Mouse (Mus musculus) megakaryocyte, adult 5-6 weeks (primary cell): ENCODE measurements around the gene Gimap7. TPM values are rescaled to one million over a fixed set of nuclear protein-coding genes. Genes with fewer than 3 reads are reported as not detected.
"Not testable (repeated sequence)": the region's sequence is repeated elsewhere in the genome, so short reads cannot be mapped to it uniquely, and the experiment has no call there.

Experiments used
- ATAC-seq: 2 replicates; pipeline ENCODE4 v1.8.0; 2016; ENCODE audit warnings: mild to moderate bottlenecking, inconsistent platforms; ENCODE audit not compliant: poor library complexity, severe bottlenecking
- total RNA-seq, 2 experiments: library from RNA; stranded (forward) in 1 of 2; stranded (reverse) in 1 of 2; fragments of 153-499, 151-499 nt in 1 of 2; fragments of 221-1000, 200-1000 nt in 1 of 2; gene quantifications; 2 replicates each; pipeline versions ENCODE4 v1.2.3 to v1.2.4; 2015 to 2017

Gimap7 gene
- total RNA-seq (2015) (1.5 and 3.5 TPM in 2 replicates), total RNA-seq (2017) (3.9 TPM in 2 replicates)

DNA sequence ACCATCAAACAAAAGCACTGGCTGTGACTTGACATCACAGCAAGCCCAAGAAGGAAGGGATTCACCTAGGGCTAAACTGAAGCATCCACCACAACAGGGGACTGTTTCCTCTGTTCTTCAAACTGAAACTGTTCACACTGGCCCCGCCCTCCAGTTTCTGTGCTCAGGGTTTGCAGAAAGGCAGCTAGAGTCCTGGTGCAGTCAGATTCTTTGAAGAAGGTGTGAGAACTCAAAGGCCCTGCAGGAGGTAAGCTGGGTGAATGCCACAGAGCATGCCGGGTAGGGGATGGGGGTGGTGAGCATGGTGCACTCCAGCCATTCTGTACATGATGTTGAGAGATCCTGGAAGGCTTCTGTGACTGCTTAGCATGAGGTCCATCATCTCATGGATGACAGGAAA, at the start of gene Gimap7, which contains the start of gene Gm28053:
Gimap7 (plus strand) TSS at position 167 of the 400 bp plus-strand sequence.
Gm28053 (plus strand) TSS at position 153 of the 400 bp plus-strand sequence.
- peak; percentile 80 for ATAC-seq

DNA sequence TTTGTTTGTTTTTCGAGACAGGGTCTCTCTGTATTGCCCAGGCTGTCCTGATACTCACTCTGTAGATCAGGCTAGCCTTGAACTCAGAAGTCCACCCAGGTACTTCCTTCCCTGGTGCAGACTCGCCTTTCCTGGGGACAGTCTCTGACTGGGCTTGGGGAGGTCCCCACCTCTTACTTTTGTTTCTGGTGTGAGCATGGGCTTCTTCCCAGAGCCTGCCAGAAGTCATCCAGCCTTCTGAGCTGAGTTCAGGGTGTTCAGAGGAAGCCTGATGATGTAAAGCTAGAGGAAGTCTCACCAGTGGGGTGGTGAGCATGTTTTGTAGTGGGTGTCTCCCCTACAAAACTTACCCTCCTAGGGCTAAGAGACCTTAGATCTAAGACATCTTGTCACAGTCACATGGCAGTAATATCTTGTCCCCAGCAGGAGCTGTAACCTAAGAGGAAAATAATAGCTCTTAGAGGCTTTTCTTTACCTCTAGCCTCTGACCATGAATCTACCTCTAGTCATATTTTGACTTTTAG, 48.9 kb upstream of the Gimap7 start:
- no peak for ATAC-seq

DNA sequence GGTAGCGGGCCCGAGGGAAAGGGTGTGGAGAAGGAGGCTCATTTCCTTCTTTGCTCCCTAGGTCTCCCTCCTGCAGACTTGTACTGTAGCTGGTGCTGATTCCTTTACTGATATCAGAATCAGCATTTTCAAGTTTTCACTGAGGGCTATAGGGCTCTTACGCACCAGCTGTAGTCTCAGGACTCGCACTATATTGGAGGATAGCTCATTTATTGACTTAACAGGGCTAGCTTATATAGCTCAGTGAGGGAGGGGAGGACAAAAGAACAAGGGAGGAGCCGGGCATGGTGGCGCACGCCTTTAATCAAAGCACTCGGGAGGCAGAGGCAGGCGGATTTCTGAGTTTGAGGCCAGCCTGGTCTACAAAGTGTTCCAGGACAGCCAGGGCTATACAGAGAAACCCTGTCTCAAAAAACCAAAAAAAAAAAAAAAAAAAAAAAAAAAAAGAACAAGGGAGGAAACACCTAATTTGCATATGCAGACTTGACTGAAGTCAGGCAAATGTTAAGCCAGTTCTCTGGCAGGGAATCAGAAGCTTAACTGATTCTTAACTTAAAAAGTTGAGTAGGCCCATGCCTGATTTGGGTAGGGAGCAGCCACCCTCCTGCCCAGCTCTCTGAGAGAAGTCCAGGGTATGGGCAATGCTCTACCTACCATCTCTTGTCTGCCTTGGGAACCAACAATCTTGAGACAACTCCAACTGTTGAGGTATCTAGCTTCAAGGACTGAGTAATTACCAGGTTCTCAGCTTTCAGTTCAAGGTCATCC, 43.9 kb upstream of the Gimap7 start:
- no peak for ATAC-seq

DNA sequence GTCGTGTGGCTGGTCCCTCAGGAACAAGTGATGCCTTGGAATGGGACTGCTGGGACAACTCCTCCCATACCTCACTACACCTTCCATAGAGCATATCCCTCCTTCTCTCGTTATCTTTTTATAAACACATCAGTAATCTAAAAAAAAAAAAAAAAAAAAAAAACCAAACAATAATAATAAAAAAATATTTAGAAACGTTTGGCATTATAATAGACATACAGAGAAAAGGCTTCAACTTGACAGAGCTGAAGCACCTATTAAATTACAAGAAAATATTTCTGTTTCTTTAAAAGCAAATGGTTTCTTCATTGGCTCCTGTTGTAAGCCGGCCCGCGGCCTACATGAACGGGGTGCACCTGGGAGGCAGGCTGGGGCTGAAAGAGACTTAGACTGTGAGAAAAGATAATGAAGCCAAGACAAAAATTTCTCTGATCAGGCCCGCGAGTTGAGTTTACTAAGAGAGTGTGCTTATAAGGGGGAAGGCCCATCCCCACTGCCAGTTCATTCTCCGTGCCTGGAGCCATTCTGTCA, 43.0 kb upstream of the Gimap7 start:
- no peak for ATAC-seq

DNA sequence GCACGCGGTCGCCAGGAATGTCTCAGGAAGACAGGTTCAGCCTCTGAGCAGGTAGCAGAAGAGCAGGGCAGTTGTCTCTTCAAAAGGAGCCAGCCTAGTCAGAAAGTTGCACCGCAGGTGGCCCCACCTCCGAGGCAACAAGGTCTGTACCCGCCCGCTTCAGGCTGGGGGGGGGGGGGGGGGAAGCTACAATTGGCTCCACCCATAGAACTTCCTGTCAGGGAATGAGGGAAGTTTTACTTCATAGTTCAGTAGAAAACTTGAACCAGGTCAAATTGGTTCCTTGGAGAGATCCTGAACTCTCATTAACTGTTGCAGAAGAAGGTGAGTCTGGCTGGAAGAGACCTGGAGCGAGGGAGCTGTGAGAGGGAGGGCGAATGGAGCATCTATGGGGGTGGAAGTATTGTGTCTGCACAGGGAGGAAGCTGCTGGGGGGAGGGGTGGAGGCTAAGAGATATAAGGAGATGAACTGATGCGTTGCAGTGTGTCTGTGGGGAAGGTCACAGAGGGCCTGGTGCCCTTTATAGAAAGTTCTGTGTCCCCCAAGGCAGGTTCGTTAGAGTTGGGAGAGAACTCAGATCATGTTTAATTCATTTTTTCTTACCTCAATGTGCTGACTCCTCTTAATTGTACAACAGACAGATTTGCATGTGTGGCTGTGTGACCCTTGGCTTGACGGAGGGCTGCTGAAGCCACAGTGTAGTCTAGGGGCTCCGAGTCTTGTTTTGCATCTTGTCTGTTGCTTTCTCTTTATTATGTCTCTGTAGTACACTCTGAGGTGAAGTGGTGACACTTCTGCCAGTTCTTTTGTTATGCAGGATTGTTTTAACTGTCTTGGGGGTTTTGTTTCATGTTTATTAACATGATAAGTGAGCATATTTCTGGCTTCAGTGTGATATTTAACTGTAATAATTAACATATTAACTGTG, 42.2 kb upstream of the Gimap7 start, which contains the start of gene Gimap9:
Gimap9 (plus strand) TSS at position 199 of the 929 bp plus-strand sequence.
- ATAC-seq, result peak; percentile 80

DNA sequence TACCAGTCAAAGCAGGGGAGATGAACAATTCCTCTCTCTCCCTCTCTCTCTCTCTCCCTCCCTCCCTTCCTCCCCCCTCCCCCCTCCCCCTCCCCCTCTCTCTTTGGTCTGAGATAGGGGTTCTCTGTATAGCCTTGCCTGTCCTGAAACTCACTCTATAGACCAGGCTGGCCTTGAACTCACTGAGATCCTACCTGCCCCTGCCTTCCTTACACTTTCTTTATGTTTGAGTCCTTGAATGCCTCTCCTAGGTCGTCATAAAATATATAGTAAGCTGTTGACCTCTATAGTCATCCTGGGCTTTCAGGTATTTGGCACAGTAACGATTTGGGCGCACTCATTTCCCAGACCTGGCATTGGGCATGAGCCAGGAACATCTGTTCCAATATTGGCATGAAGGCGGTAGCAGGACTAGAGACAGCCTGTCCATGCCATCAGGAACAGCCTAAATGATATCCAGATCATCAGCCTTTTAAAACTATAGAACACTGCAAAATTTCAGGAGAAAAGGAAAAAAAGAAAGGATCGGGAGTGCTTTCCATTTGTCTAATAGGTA, 41.5 kb upstream of the Gimap7 start:
- no peak for ATAC-seq

DNA sequence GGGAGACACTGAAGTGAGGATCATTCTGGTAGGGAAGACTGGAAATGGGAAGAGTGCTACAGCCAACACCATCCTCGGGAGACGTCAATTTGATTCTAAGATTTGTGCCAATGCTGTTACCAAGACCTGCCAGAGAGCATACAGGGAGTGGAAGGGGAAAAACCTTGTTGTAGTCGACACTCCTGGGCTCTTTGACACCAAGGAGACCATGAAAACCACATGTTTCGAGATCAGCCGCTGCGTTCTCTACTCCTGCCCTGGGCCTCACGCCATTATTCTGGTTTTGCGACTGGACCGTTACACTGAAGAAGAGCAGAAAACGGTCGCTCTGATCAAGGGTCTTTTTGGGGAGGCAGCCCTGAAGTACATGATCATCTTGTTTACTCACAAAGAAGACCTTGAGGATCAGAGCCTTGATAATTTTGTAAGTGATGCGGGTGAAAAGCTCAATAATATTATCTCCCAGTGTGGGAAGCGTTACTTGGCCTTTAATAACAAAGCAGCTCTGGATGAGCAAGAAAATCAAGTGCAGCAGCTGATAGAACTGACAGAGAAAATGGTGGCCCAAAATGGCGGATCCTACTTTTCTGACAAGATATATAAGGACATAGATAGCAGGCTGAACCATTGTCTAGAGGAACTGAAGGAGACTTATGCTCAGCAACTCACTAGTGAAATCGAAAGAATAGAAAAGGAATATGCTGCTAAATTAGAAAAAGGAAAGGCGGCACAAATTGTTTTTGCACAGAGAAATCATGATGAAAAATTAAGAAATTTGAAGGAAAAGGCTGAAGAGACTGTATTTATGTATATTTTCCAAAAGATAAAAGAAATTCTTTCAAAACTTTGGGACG, 40.7 kb upstream of the Gimap7 start:
- ATAC-seq, result no peak

DNA sequence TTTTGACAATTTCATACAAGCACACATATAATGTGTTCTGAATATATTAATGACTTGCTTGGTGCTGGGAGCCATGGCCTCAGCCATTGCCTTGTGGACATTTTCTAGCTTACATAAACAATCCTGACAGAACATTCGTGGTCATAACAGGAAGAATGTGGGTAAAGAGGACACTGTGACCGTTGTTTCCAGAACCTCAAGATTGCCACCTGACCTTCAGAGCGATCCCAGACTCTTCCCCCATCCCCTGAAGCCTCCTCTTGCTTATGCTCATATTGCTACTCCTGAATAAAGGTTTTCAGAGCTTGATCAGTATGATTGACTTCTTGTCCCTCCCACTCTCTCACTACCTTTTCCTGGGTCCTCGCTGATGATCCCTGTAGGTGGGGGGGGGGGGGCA, 40.0 kb upstream of the Gimap7 start:
- ATAC-seq, result no peak

DNA sequence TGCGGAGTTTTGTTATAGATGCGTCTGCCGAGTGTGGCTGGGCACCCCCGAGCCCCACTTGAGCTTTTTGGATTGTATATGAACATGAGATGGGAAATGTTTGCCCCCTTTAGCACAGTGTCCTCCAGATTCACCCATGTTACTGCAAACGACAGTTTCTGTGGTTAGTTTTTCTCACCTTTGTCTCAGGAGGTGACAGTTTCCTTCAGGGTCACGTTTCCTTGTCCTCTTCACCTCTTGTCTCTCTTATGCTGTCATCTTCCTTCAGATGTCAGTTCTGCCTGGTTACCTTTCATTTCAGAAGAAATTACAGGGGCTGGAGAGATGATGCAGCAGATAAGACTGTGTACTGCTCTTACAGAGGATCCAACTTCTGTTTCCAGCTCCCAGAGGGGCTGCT, 38.7 kb upstream of the Gimap7 start:
- no peak; the same call in 1 of the 2 replicates for ATAC-seq

DNA sequence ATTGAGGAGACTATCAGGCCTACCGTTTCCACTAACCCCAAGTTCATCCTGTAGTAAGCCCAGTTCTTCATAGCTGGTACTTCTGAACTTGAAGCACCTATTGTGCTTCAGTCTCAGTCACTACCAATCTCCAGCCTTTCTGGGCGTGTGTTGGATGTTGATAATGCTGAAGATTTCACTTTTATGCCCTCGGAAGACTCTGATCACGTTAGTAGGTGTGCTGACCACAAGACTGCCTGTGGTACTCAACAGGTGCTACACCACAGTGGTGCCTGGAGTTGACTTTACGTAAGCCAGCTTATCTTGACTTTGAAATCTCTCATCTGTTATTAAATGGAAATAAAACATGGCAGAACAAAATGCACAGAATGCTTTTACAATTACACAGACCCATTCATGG, 38.0 kb upstream of the Gimap7 start:
- ATAC-seq, result peak; percentile 17; the same call in 1 of the 2 replicates

DNA sequence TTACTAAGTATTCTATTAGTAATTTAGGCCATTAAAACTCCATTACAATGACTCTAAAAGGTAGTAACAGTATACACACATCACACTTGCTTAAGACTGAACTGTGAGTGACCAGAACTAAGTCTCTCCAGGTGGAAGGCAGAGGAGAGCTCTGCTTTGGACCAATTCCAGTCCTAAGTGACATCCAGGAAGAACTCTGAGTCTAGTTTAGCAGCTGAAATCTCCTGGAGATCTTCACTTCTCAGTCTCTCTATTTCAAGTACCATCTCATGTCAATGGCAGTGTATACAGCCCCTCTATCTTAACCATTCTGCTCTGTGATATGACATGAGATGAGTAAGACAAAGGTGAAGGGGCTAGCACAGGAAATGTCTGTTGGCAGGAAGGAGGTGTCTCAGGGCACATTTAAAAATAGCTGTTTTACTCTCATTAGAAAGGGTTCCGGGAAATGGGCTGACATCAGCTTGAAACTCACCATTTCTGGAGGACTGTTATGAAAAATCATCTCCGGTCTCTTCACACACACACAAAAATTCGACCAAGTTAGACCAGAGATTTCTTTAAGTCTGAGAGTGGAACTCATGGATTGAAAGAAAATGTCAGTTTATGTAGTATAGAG, 36.8 kb upstream of the Gimap7 start:
- ATAC-seq, result no peak

DNA sequence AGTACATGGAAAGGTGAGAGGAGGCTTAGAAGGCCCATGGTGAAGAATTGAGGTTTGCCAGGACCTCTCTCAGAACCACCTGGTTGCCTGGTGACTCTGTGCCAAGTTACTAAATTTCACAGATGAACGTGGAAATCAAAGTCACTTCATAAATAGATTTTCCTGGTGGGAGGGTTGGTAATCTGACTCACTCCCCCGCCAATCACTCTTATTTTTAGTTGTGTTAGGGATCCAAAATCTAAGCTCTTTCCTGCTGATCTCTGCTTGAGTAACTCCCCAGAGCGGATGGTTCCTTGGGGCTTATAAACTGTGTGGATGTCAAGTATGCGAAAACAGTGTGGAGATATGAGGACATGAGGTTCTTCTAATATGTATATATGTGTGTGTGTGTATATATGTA, 36.1 kb upstream of the Gimap7 start:
- no peak for ATAC-seq

DNA sequence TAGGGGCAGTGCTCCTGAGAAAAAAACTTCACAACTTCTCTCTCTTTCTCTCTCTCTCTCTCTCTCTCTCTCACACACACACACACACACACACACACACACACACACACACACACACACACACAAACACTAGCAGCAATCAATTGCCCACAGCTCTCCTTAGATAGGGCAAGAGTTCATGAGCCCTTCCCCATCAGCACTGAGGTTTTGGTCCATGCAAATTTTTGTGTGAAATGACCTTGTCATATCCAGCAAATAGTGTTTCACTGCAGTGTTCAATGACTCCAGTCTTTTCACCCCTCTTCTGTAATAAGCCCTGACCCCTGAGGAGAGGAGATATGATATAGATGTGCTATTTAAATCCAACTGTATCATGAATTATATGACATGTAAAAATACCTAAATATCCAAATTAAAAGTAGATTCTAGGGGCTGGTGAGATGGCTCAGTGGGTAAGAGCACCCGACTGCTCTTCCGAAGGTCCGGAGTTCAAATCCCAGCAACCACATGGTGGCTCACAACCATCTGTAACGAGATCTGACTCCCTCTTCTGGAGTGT, 35.1 kb upstream of the Gimap7 start:
- ATAC-seq, result not testable (repeated sequence)

DNA sequence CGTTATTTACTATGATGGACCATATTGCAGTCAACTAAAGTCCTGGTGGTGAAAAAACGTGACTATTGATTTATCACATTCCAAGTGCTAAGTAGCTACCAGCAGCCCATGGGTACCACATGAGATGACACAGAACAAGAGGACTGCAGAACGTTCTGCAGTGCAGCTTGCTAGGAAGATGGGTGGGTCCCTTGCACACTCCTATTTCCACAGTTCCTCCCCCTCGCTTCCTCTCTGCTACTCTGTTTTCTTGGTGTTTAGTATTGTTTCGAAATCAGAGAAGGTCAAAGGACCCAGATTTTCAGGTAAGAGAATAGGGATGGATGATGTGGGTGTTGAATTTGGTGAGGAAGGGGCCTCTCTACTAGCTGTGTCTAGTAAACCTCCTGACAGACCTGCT, 34.1 kb upstream of the Gimap7 start, which contains the start of gene Gimap4:
Gimap4 (plus strand) TSS at position 231 of the 400 bp plus-strand sequence.
- no peak for ATAC-seq

DNA sequence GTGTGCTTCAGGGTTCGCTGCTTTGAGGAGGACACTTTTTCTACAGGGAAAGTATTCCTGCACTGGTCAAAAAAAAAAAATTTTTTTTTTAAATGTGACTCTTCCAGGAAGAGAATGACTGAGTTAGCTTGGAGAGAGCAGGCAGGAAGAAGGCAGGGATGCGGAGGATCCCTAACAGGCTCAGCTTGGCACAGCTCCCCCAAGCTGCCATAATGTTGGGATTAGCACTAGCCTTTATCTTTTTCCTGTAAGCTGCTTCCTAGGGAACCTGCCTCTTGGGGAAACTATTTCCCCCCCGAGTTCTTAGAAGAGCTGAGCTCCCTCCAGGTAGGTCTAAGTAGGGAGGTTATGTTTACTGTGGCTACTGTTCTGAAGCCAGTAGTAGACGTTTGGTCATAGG, 33.6 kb upstream of the Gimap7 start:
- ATAC-seq, result no peak

DNA sequence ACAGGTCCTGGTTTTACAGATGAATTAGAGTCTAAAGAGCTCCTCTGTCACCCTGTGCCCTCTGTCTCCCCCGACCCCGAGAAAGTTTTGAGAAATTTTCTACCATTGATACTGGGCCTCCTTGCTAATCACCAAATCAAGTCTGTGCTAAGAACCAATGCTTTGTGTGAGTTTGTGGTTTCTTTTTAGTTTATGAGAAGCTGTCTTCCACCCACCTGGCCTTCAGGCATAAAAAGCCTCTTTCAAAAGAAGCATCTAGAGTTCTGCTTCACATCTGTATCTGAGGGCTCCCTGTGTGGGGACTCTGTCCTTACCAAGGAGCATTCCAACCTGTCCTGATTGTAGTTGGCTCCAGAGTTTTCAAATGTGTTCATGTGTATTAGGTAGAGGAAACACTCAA, 33.2 kb upstream of the Gimap7 start:
- no peak for ATAC-seq

DNA sequence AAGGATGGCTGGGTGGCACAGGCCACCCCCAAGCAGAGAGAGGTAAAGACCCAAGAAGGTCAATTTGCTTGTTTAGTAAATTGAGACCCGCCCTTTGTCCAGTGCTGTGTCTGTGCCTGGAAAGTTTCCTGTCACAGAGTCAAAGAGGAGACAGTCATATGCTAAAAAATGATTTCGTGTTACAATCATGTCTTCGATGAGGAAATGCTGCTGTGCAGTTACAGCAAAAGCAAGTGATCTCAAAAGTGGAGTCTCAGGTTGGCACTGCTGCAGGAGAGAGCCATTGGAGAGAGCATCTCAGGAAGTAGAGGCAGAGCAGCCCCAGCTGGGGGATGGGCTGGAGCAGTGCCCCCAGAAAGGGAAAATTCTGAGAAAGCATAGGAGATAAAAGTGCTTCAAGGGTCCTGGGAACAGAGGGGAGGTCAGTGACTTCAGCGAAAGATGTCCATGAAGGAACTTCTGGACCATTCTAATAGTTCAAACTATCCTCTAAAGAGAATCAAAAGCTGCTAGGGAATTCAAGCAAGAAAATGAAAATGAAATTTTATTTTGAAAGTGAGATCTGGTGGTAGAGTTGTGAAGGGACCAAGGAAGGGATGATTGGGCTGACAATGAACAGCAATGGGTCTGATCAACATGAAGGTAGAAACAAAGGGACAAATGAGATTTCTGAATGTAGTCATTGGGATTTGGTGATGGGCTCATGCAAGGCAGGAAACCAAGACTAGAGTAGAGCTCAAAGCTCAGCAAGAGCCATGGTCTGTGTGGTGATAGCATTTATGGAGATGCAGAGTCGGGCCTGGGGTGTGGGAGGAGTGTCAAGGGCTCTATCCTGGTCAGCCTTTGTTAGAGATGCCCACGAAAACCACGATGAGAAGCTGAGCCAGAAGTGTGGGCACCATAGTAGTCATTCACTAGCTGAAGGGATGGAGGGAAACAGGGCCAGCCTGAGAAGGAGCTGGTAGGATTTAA, 32.4 kb upstream of the Gimap7 start:
- ATAC-seq, result no peak

DNA sequence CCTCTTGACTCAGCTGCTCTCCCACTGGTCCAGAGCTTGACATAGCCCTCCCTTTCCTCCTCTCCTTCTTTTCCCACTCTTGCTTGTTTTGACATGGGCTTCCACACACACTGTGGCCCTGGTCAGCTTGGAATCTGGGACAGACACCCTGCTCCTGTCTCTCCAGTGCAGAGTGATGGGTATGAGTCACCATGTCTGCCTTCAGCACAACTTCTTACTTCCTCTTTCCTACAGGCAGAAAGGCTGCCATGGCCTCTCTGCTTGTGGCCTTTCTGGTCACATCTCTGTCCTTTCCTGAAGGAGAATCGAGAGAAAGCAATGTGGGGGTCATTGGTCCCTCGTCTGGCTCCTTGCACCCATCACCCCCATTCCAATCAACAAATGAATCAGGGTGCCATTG, 31.3 kb upstream of the Gimap7 start:
- peak; percentile 90 for ATAC-seq
